Mouse (Mus musculus) left cerebral cortex, adult 2 months (tissue): ENCODE results near the gene Gars. TPM values are rescaled to one million over a fixed set of nuclear protein-coding genes. Genes with fewer than 3 reads are reported as not detected.
A peak's percentile ranks its signal among the peaks of the same experiment; 100 is the strongest.

Experiments
- DNase-seq, 2 experiments: peaks; one replicate each; pipeline ENCODE4 v3.0.0; 2021 to 2022; ENCODE audit warnings: low spot score in 2 of 2, mixed read lengths in 1 of 2; ENCODE audit errors: extremely low spot score in 1 of 2
- H3K27ac ChIP-seq: fragments of 200-600 bp; 2 replicates; pipeline ENCODE4 v1.8.1; 2022
- H3K4me3 ChIP-seq: fragments of 200-600 bp; 2 replicates; pipeline ENCODE4 v1.8.1; 2022
- CTCF ChIP-seq: fragments of 200-600 bp; IDR thresholded peaks from 2 replicates; pipeline ENCODE4 v1.8.1; 2022; ENCODE audit warnings: antibody characterized with exemption, mild to moderate bottlenecking, moderate library complexity
- intact Hi-C: fragments of 180-260 bp; cut with DNase I; formaldehyde crosslinking; loops from one replicate; pipeline ENCODE4 v1.15.1; 2025
- total RNA-seq, 2 experiments: library from RNA; stranded (reverse); gene quantifications; 2 replicates each; pipeline ENCODE4 v1.2.3; 2021

Gars gene
- total RNA-seq, 2 experiments from 2014 or later, result 134 to 142 TPM

DNA sequence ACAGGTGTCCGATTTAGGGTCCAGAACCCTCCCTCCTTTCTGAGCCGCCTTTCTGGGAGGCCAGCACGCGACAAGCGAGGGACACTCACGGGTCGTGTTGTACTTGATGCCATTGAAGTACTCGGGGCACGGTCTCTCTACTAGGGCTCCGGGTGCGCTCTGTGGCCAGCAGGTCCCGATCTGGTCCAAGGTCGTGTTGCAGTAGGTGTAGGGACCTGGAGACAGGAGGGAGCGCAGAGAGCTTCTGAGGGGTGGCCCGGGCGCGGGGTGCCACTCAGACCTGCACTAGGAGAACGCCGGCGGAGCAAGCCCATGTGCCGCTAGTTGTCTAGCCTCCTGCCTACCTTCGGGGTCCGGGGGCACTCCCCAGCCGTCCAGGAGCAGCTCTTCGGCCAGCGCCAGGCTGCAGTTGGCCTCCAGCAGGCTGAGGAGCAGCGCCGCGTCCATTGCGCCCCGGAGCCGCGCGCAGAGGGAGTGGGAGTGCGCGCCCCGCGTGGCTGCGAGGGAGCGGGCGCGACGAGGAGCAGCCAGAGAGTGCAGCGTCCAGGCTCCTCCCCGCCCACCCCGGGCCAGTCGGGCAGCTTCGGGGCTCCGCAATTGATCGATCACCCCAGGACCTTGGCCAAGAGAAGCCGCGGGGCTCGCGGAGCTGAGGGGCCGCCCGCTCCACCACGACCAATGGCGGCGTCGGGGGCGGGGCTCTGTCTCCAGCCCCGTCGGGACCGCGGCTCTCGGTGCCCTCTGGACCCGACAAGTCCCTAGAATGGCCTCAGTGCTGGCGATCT, 79.7 kb downstream of the Gars start:
- DNase-seq, result peak in 1 of 2 experiments; percentile 33
- intact Hi-C loops, result no loop called here
- H3K27ac ChIP-seq, result no peak overlapping the region
- TF ChIP-seq CTCF, result no peak
- H3K4me3 ChIP-seq, result peak overlapping the region; percentile 49

DNA sequence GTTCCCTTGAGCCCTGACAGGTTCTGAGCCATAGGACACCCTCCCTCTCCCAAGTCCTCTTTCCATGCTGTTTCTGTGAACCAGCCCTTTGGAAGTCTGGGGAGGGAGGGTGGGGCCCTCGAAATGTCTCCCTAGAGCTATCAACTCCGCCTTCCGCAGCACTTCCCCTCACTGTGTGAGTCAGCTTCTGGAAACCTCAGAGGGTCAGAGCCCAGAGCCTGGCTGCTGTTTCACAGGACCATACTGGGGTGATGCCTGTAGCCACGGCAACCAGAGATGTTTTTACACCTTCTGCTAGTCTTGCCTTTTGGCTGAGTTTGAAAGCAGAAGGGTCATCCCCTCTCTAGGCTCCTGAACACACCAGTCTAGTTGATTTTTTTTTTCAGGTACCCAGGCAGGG, 85.2 kb downstream of the Gars start:
- no peak for DNase-seq
- Histone ChIP-seq H3K27ac (no peak overlapping the region), H3K4me3 (no peak overlapping the region)
- intact Hi-C loops, result no loop called here
- no peak for TF ChIP-seq CTCF

DNA sequence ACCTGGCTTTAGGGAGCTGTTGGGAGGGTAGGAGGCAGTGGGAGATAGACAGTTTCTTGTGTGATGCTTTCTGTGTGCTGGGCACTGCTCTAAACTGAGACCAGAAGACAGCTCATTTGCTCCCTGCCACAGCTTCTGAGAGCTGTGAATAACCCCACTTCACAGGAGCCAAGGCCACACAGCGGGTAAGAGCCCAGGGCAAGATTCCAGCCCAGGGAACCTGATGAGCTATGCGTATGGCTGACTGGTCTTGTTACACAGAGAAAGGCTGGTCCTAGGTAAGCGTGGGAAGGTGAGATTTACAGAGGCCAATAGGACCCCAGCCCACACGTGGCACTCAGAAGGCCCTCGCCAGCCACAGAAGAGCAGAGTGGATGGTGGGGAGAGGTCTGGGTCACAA, 88.8 kb downstream of the Gars start:
- no peak overlapping the region for H3K4me3 ChIP-seq
- TF ChIP-seq CTCF, result no peak
- intact Hi-C loops, result no loop called here
- DNase-seq, result no peak
- H3K27ac ChIP-seq, result no peak overlapping the region

DNA sequence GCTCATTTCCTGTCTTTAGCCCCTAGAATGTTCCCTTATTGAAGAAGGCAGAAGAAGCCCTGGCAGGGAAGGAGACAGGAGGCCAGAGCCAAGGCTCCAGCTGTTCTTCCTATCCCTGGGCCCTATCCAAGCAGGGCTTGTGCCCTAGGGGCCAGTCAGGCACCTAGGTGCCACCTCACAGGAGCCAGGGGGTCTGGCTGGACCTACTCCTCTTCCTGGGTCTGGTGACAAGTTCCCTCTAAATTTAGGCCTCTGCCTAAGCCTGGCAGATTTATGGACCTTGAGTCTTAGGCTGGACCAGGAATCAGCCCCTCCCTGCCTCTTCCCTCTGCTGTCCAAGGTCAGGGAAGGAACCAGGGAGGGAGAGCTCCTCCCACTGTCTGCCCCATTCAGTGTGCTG, 90.6 kb downstream of the Gars start:
- DNase-seq, result no peak
- TF ChIP-seq CTCF, result no peak
- intact Hi-C loops, result no loop called here
- H3K4me3 ChIP-seq, result no peak overlapping the region
- H3K27ac ChIP-seq, result no peak overlapping the region

Other genes with a start within 250 kb of the Gars start
- 10 to 100 TPM; 13.7 to 14.1 TPM for gene Znrf2, start 221.1 kb upstream of the Gars start, total RNA-seq
- gene Nod1, start 65.4 kb upstream of the Gars start, total RNA-seq, result 1 to 10 TPM; 3.4 to 4.3 TPM
- gene Ggct, start 45.1 kb upstream of the Gars start, total RNA-seq, result 10 to 100 TPM; 27.7 to 29.3 TPM
- 1 to 10 TPM; 2.7 to 2.9 TPM for gene Crhr2, start 95.0 kb downstream of the Gars start, total RNA-seq
- gene Inmt, start 137.0 kb downstream of the Gars start, total RNA-seq, result 1 to 10 TPM; 1.1 to 2.1 TPM
- 10 to 100 TPM; 10.2 to 11.0 TPM for gene Mindy4, start 165.4 kb downstream of the Gars start, total RNA-seq